Mouse (Mus musculus): Measurements from ENCODE around the gene Ddx19b. TPM values are rescaled to one million over a fixed set of nuclear protein-coding genes. Genes with fewer than 3 reads are reported as not detected.
"Not testable (repeated sequence)": the region's sequence is repeated elsewhere in the genome, so short reads cannot be mapped to it uniquely, and the experiment has no call there.

Ddx19b gene
- polyA plus RNA-seq, 1 experiment from 2014 or later: 6.6 TPM

DNA sequence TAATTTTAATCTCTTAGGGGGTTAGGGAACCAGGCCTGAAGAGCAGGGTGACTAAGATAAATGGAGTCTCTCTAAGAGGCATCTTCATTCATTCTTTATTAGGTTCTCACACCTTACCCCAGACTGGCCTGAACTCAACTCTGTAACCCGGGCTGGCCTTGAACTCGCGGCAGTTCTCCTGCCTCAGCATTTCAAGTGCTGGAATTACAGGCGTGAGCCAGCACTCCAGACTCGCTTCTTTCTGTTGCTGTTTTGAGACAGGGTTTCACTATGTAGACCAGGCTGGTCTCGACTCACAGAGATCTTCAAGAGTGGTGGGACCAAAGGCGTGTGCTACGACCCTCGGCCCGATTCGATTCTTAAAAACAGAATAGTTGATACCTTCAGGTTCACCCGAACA is 2.7 kb upstream of the Ddx19b start:
- H3K9ac ChIP-seq (replicated peaks): peak overlapping the region; percentile 76
- no peaks in the 10 kb centered on the region for H3K9me3 ChIP-seq
- peaks cover 18% of the 10 kb centered on the region for H3K4me1 ChIP-seq (replicated peaks)
- peak overlapping the region; percentile 75; the same call in 1 of the 2 replicates for H3K27ac ChIP-seq
- peaks cover 36% of the 10 kb centered on the region for H3K36me3 ChIP-seq
- ATAC-seq (ENCODE audit: insufficient number of reproducible peaks, insufficient read depth, low FRiP score, low TSS enrichment, low read depth): peak; percentile 13; the same call in 1 of the 2 replicates
- peaks cover 3% of the 10 kb centered on the region; the same call in 1 of the 2 replicates for H3K27me3 ChIP-seq
- H3K4me2 ChIP-seq: peak overlapping the region; percentile 74
- 19% methylated on average over 12 of the region's 12 CpGs for WGBS
- H3K4me3 ChIP-seq (replicated peaks): peak overlapping the region; percentile 75

DNA sequence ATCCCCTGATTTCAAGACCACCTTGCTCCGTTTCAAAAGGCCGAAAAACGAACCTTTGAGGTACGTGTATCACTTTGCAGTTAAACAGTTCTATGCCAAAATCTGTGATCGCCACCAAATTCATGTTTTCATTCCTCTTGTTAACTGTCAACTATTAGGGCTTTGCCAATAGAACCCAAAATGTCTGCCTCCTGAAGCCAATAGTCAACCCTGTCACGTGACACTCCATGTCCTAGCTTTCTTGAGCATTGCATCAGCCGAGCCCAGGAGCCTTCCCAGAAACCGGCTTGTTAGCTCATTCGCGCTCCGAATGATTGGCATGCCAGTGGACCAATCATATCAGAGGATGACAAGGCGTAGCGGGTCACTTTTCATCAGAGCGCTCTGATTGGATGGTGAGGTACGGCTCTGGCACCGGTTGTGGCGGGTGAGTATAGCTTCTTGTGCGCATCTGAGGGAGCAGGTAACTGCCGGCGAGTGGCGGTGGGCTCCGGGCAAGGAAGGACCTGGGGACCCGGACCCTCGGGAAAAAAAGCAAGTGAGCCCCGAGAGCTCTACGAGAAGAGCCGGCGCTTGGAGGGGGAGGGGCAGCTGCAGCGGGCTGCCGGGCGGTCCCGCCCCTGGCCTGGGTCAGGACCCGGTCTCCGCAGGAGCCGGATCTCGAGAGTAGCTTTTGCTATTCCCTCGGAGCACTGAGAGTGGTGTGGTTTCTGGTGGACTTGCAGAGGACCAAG is 2.1 kb upstream of the Ddx19b start:
- Histone ChIP-seq H3K9me3 (no peaks in the 10 kb centered on the region), H3K4me1 (replicated peaks) (peaks cover 18% of the 10 kb centered on the region), H3K9ac (replicated peaks) (peak overlapping the region; percentile 76), H3K27me3 (peaks cover 3% of the 10 kb centered on the region; the same call in 1 of the 2 replicates), H3K27ac (peak overlapping the region; percentile 75), H3K4me3 (replicated peaks) (peak overlapping the region; percentile 75), H3K36me3 (peaks cover 30% of the 10 kb centered on the region), H3K4me2 (peak overlapping the region; percentile 74)
- ATAC-seq (ENCODE audit: insufficient number of reproducible peaks, insufficient read depth, low FRiP score, low TSS enrichment, low read depth): peak; percentile 96
- 7% methylated on average over 37 of the region's 37 CpGs for WGBS

- 97% methylated on average over 7 of the region's 7 CpGs for WGBS
- Histone ChIP-seq H3K9ac (replicated peaks) (peak within 1 kb of the TSS; percentile 76), H3K36me3 (peaks cover 23% of the 10 kb centered on the region), H3K4me3 (replicated peaks) (peak within 1 kb of the TSS; percentile 75), H3K9me3 (no peaks in the 10 kb centered on the region), H3K4me2 (peak within 1 kb of the TSS; percentile 74), H3K27me3 (peaks cover 3% of the 10 kb centered on the region; the same call in 1 of the 2 replicates), H3K4me1 (replicated peaks) (peaks cover 18% of the 10 kb centered on the region), H3K27ac (peak within 1 kb of the TSS; percentile 75)
- no peak for ATAC-seq (ENCODE audit: insufficient number of reproducible peaks, insufficient read depth, low FRiP score, low TSS enrichment, low read depth)
These were observed 1.4 kb upstream of the Ddx19b start, which contains the start of gene Aars for GRCm38 (mm10) chr8:111032916-111033315. Aars (plus strand) TSS chr8:111033144.

DNA sequence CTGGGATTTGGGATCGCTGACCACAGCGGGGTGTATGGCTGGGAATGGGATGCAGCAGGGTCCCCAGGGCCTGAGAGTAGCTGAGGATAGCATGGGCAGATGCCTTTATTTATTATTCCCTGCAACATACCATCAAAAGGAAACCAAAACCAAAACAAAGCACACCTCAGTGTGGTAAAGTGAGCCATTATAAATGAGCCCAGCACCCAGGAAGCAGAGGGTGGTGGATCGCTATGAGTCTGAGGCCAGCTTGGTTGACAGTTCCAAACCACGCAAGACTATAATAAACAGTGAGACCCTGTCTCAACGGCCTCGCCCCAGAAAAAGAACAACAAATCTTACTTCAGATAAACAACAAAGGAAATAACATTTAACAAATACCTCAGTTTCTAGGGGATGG is 1.5 kb downstream of the Ddx19b start:
- no peak for ATAC-seq (ENCODE audit: insufficient number of reproducible peaks, insufficient read depth, low FRiP score, low TSS enrichment, low read depth)
- 80% methylated on average over 6 of the region's 6 CpGs for WGBS
- no peak overlapping the region for H3K27ac ChIP-seq

DNA sequence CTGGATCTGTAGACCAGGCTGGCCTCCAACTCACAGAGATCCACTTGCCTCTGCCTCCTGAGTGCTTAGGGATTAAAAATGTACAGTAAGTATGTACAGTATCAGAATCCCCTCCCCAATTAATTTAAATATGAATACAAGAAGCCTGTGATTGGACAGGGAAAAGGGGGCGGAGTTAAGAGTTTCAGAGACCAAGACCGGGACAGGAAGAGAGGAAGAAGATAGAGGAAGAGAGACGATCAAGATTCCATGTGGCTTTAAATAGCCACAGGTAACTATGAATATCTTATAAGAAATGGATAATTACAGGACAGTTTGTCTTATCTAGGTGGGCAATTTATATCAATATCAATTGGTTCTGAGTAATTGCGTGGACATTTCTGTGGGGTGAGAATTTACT is 2.0 kb downstream of the Ddx19b start:
- Histone ChIP-seq H3K4me2 (no peak overlapping the region), H3K9ac (replicated peaks) (no peak overlapping the region), H3K36me3 (no peaks in the 10 kb centered on the region), H3K9me3 (no peaks in the 10 kb centered on the region), H3K4me1 (replicated peaks) (peaks cover 4% of the 10 kb centered on the region), H3K27me3 (peaks cover 3% of the 10 kb centered on the region; the same call in 1 of the 2 replicates), H3K27ac (no peak overlapping the region), H3K4me3 (replicated peaks) (no peak overlapping the region)
- 62% methylated on average over 4 of the region's 4 CpGs for WGBS
- no peak for ATAC-seq (ENCODE audit: insufficient number of reproducible peaks, insufficient read depth, low FRiP score, low TSS enrichment, low read depth)

More for the DNA sequence above, 1.5 kb downstream of the Ddx19b start:
- no peaks in the 10 kb centered on the region for H3K9me3 ChIP-seq
- no peak overlapping the region for H3K4me2 ChIP-seq
- H3K4me1 ChIP-seq (replicated peaks): peaks cover 8% of the 10 kb centered on the region
- no peaks in the 10 kb centered on the region for H3K36me3 ChIP-seq
- no peak overlapping the region for H3K9ac ChIP-seq (replicated peaks)
- peaks cover 3% of the 10 kb centered on the region; the same call in 1 of the 2 replicates for H3K27me3 ChIP-seq
- no peak overlapping the region for H3K4me3 ChIP-seq (replicated peaks)

DNA sequence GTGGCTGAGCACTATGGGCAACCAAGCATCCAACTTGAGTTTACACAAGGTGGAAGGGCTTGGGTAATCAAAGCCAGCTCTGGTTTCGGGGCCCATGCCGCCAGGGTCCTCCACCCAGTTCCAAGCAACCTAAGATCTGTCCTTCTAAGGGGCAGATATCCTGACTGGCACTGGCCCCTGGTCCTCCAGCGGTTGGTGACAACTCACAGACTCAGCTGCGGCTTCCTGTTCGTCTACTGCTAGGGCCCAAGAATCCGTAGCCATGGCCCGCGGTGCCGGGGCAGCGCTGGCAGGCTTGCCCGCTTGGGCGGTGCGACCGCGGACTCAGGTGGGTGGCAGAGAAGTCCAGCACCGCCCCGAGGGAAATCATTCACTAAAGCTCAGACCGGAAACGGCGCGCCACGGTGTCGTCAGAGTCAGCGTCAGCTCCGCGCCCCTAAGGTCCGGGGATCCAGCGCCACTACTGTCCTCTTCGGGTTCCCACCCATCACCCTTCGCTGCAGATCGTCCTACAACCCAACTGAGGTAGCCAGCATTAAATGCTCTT is 4.1 kb downstream of the Ddx19b start:
- Histone ChIP-seq H3K4me3 (replicated peaks) (peak overlapping the region; percentile 72), H3K27ac (no peak overlapping the region), H3K36me3 (no peaks in the 10 kb centered on the region), H3K4me2 (peak overlapping the region; percentile 82), H3K9ac (replicated peaks) (peak overlapping the region; percentile 83), H3K4me1 (replicated peaks) (no peaks in the 10 kb centered on the region; the same call in 1 of the 2 replicates), H3K27me3 (peaks cover 3% of the 10 kb centered on the region; the same call in 1 of the 2 replicates), H3K9me3 (no peaks in the 10 kb centered on the region)
- peak; percentile 61; the same call in 1 of the 2 replicates for ATAC-seq (ENCODE audit: insufficient number of reproducible peaks, insufficient read depth, low FRiP score, low TSS enrichment, low read depth)
- WGBS: under 1% methylated on average over 31 of the region's 31 CpGs

DNA sequence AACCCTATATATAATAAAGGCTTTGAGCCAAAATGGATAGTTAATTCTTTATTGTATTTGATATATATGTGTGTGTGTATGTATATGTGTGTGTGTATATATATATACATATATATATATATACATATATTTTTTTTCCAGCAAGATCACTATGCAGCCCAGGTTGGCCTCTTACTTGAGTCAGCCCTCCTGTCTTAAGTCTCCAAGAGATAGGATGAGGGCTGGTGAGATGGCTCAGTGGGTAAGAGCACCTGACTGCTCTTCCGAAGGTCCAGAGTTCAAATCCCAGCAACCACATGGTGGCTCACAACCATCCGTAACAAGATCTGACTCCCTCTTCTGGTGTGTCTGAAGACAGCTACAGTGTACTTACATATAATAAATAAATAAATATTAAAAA is 4.9 kb downstream of the Ddx19b start:
- H3K9ac ChIP-seq (replicated peaks); H3K27ac ChIP-seq; H3K4me2 ChIP-seq; H3K27me3 ChIP-seq; ATAC-seq (ENCODE audit: insufficient number of reproducible peaks, insufficient read depth, low FRiP score, low TSS enrichment, low read depth); H3K4me1 ChIP-seq (replicated peaks); H3K9me3 ChIP-seq; H3K4me3 ChIP-seq (replicated peaks); H3K36me3 ChIP-seq: not testable (repeated sequence)
- whole genome bisulfite sequencing: 85% methylated on average over 2 of the region's 2 CpGs

GRCm38 (mm10) chr8:111010230-111010991 is 21.1 kb downstream of the Ddx19b start:
- H3K27me3 ChIP-seq; H3K9me3 ChIP-seq; H3K27ac ChIP-seq; H3K9ac ChIP-seq (replicated peaks); H3K4me3 ChIP-seq (replicated peaks); ATAC-seq (ENCODE audit: insufficient number of reproducible peaks, insufficient read depth, low FRiP score, low TSS enrichment, low read depth); H3K4me2 ChIP-seq; H3K4me1 ChIP-seq (replicated peaks): not testable (repeated sequence)
- 90% methylated on average over 9 of the region's 10 CpGs for WGBS
- peaks cover 44% of the 10 kb centered on the region for H3K36me3 ChIP-seq

DNA sequence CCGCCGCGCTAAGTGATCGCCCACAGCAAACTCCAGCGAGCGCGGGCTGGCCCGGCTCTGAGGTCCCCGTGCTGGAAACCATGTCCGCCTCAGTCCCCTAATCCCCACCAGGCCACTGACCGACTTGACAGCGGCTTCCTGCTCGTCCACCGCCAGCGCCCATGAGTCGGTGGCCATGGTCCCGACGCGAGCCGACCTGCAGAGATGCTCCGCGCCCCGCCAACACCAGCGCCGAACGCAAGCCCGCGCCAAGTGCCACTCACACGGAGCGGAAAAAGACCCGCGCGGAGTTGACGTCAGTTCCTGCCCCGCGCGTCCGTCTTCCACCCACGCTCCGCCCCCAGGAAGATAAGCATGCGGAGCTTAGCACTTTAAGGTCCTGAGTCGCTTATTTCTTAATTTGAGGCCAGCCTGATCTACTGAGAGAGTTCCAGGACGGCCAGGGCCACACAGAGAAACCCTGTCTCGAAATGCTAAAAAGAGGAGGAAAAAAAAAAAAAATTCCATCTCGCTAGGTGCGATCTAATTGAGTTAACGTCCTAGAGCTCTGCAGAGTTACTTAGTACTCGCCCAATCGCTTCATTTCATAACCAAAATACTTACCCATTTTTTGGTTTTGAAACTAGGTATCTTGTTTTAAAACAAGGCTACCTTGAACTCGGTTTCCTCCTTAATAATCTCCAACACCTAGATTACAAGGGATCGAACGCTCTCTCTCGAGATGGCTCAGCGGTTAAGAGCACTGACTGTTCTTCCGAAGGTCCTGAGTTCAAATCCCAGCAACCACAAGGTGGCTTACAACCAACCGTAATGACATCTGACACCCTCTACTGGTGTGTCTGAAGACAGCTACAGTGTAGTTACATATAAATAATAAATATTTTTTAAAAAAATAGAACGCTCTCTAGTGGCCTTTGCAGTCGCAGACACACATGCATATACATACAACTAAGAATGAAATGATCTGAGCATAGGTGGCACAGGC is 33.7 kb downstream of the Ddx19b start, which contains the start of gene Ddx19a:
TSS of gene Ddx19a (minus strand) at position 254 of the 985 bp plus-strand sequence.
- Histone ChIP-seq H3K4me3 (replicated peaks) (peak within 1 kb of the TSS; percentile 85), H3K4me2 (peak within 1 kb of the TSS; percentile 79), H3K27ac (peak within 1 kb of the TSS; percentile 89), H3K9ac (replicated peaks) (peak within 1 kb of the TSS; percentile 90), H3K4me1 (replicated peaks) (peaks cover 4% of the 10 kb centered on the region), H3K36me3 (peaks cover 17% of the 10 kb centered on the region), H3K27me3 (no peaks in the 10 kb centered on the region), H3K9me3 (no peaks in the 10 kb centered on the region)
- ATAC-seq (ENCODE audit: insufficient number of reproducible peaks, insufficient read depth, low FRiP score, low TSS enrichment, low read depth): peak; percentile 79
- 4% methylated on average over 58 of the region's 58 CpGs for WGBS

Measured in limb, embryonic 12.5 days (tissue).